Mouse (Mus musculus): ENCODE results near the gene Dido1.

The Dido1 gene

GRCm38 (mm10) chr2:180689841-180690240, 20.0 kb downstream of the Dido1 start:
- no peak for DNase-seq (ENCODE audit: low read depth, low spot score)

GRCm38 (mm10) chr2:180684031-180684430, 25.8 kb downstream of the Dido1 start:
- DNase-seq (ENCODE audit: low read depth, low spot score), result no peak

- DNase-seq (ENCODE audit: low read depth, low spot score), result no peak
These were observed 26.3 kb downstream of the Dido1 start for GRCm38 (mm10) chr2:180683524-180683923.

- DNase-seq (ENCODE audit: low read depth, low spot score), result no peak
These were observed 28.6 kb downstream of the Dido1 start for GRCm38 (mm10) chr2:180681225-180681624.

GRCm38 (mm10) chr2:180678609-180679140, 31.1 kb downstream of the Dido1 start:
- peak; percentile 80 for DNase-seq (ENCODE audit: low read depth, low spot score)

GRCm38 (mm10) chr2:180676706-180677105, 33.1 kb downstream of the Dido1 start:
- no peak for DNase-seq (ENCODE audit: low read depth, low spot score)

- no peak for DNase-seq (ENCODE audit: low read depth, low spot score)
These were observed 47.8 kb downstream of the Dido1 start for GRCm38 (mm10) chr2:180662008-180662407.

GRCm38 (mm10) chr2:180660521-180660920, 49.3 kb downstream of the Dido1 start:
- no peak for DNase-seq (ENCODE audit: low read depth, low spot score)

- DNase-seq (ENCODE audit: low read depth, low spot score), result no peak
These were observed 50.2 kb downstream of the Dido1 start for GRCm38 (mm10) chr2:180659353-180660150.

GRCm38 (mm10) chr2:180658381-180658780, 51.4 kb downstream of the Dido1 start:
- DNase-seq (ENCODE audit: low read depth, low spot score), result no peak

- peak; percentile 74 for DNase-seq (ENCODE audit: low read depth, low spot score)
These were observed 52.3 kb downstream of the Dido1 start for GRCm38 (mm10) chr2:180657394-180658013.

GRCm38 (mm10) chr2:180655150-180655549, 54.6 kb downstream of the Dido1 start:
- DNase-seq (ENCODE audit: low read depth, low spot score), result no peak

- DNase-seq (ENCODE audit: low read depth, low spot score), result no peak
These were observed 55.1 kb downstream of the Dido1 start for GRCm38 (mm10) chr2:180654666-180655065.

- peak; percentile 7 for DNase-seq (ENCODE audit: low read depth, low spot score)
These were observed 63.0 kb downstream of the Dido1 start for GRCm38 (mm10) chr2:180646841-180647240.

GRCm38 (mm10) chr2:180643626-180644025, 66.2 kb downstream of the Dido1 start:
- no peak for DNase-seq (ENCODE audit: low read depth, low spot score)

GRCm38 (mm10) chr2:180642555-180643260, 67.1 kb downstream of the Dido1 start, which contains the start of gene Tcfl5:
TSS of gene Tcfl5 (minus strand) at chr2:180642708.
- no peak for DNase-seq (ENCODE audit: low read depth, low spot score)

GRCm38 (mm10) chr2:180641576-180642554, 67.9 kb downstream of the Dido1 start:
- DNase-seq (ENCODE audit: low read depth, low spot score), result no peak

- no peak for DNase-seq (ENCODE audit: low read depth, low spot score)
These were observed 97.9 kb downstream of the Dido1 start for GRCm38 (mm10) chr2:180611882-180612281.

GRCm38 (mm10) chr2:180610283-180610682, 99.5 kb downstream of the Dido1 start:
- no peak for DNase-seq (ENCODE audit: low read depth, low spot score)
